Mouse (Mus musculus) cerebellum, adult 2 months (tissue): ENCODE results near the gene Abcb8.

Experiments
- CTCF ChIP-seq: fragments of 200-500 bp; IDR thresholded peaks from 2 replicates; pipeline ENCODE4 v1.5.1; 2011; ENCODE audit warnings: low read depth, mild to moderate bottlenecking, control low read depth, low read length, moderate library complexity, borderline replicate concordance; ENCODE audit not compliant: insufficient read depth
- POLR2A ChIP-seq: fragments of 200-500 bp; IDR thresholded peaks from 2 replicates; pipeline ENCODE4 v1.6.1; 2011; ENCODE audit warnings: low read length, control low read depth, borderline replicate concordance; ENCODE audit not compliant: insufficient read depth

DNA sequence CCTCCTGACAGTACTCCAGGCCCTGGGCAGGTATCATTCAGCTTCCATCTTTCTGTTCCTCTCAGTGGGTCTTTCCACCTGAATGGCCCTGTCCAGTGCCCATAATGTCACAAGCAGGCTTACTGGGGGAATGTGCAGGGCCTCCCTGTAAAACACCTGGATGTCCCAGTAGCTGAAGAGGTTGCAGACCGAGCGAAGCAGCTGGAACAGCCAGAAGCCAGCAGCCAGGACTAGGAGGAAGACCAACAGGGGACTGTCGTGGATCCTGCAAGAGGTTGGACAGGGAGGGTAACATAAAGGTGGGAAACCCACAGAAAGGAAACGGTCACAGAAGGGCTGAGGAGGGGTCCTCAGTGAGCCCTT lies 3.8 kb upstream of the Abcb8 start:
- TF ChIP-seq CTCF (no peak), POLR2A (no peak)
